Mouse (Mus musculus) myocyte (in vitro differentiated cells): ENCODE measurements around the gene Enkd1.

ENCODE experiments used
- MAX ChIP-seq: IDR thresholded peaks from one replicate; pipeline ENCODE4 v1.6.1; 2011; ENCODE audit warnings: low read depth, mild to moderate bottlenecking, control low read depth
- POLR2A ChIP-seq: IDR thresholded peaks from one replicate; pipeline ENCODE4 v1.6.1; 2011; ENCODE audit warnings: low read depth, mild to moderate bottlenecking, control low read depth, moderate library complexity; ENCODE audit not compliant: insufficient read length
- TCF12 ChIP-seq: IDR thresholded peaks from one replicate; pipeline ENCODE4 v1.6.1; 2011; ENCODE audit warnings: mild to moderate bottlenecking, control low read depth; ENCODE audit not compliant: poor library complexity, insufficient read depth, severe bottlenecking
- USF1 ChIP-seq: IDR thresholded peaks from one replicate; pipeline ENCODE4 v1.6.1; 2011; ENCODE audit warnings: low read depth, mild to moderate bottlenecking, control low read depth, moderate library complexity

DNA sequence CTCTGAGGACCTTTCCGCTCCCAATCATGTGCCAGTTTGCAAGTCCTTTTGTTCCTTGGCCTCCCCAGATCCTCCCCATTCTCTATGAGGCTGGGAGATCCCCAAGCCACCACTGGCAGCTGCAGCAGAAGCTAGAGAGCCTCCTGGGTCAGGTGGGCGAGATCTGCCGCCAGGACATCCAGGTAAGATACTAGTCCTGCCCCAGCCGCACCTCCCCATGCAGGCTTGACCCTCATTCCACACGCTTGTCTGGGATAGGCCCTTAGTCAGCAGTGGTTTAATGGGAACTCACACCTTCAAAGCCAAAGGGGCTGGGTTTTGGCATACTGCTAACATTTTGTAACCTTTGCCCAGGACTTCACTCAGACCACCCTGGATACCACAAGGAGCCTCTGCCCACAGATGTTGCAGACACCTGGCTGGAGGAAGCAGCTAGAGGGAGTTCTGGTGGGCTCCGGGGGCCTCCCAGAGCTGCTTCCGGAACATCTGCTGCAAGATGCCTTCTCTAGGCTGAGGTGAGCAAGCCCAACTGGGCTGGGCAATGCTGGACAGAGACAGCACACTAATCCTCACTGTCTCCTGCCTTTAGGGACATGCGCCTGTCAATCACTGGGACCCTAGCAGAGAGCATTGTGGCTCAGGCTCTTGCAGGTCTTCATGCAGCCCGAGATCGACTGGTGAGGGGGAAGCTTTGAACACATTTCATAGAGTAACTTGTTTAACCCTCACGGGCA, 15.4 kb downstream of the Enkd1 start:
- TF ChIP-seq MAX (no peak), POLR2A (no peak), USF1 (no peak), TCF12 (no peak)
